Mouse (Mus musculus): ENCODE data around the gene Dnase2a. TPM values are rescaled to one million over a fixed set of nuclear protein-coding genes. Genes with fewer than 3 reads are reported as not detected.

Dnase2a gene
- polyA plus RNA-seq, 1 experiment, result 27.5 TPM

GRCm38 (mm10) chr8:84915269-84915668, 6.9 kb downstream of the Dnase2a start:
- Histone ChIP-seq H3K27me3 (ENCODE audit: control insufficient read depth, insufficient read depth, low read length, poor library complexity, severe bottlenecking) (no peaks in the 10 kb centered on the region), H3K9ac (ENCODE audit: low read depth, poor library complexity, severe bottlenecking) (no peak overlapping the region), H3K36me3 (ENCODE audit: control insufficient read depth, insufficient read depth, low read length, poor library complexity, severe bottlenecking) (peaks cover 12% of the 10 kb centered on the region), H3K4me1 (ENCODE audit: control insufficient read depth, insufficient read depth, low read length) (peaks cover 3% of the 10 kb centered on the region), H3K4me3 (ENCODE audit: low read depth, low read length) (no peak overlapping the region), H3K27ac (ENCODE audit: insufficient read depth, low read length) (peak overlapping the region; percentile 99), H3K9me3 (replicated peaks; ENCODE audit: control insufficient read depth, insufficient read depth, low read length, poor library complexity, severe bottlenecking) (peaks cover 8% of the 10 kb centered on the region; the same call in 1 of the 2 replicates)
- TF ChIP-seq POLR2A (IDR thresholded peaks at IDR 0.05; ENCODE audit: insufficient read depth, low read length) (no peak), EP300 (IDR thresholded peaks at IDR 0.05; ENCODE audit: insufficient read depth, low read depth, low read length) (peak; percentile 91), CTCF (IDR thresholded peaks at IDR 0.05; ENCODE audit: low read depth, low read length) (no peak)

GRCm38 (mm10) chr8:84917781-84918180, 9.4 kb downstream of the Dnase2a start:
- TF ChIP-seq POLR2A (IDR thresholded peaks at IDR 0.05; ENCODE audit: insufficient read depth, low read length) (no peak), CTCF (IDR thresholded peaks at IDR 0.05; ENCODE audit: low read depth, low read length) (no peak), EP300 (IDR thresholded peaks at IDR 0.05; ENCODE audit: insufficient read depth, low read depth, low read length) (no peak)
- Histone ChIP-seq H3K4me3 (ENCODE audit: low read depth, low read length) (peak overlapping the region; percentile 11), H3K27me3 (ENCODE audit: control insufficient read depth, insufficient read depth, low read length, poor library complexity, severe bottlenecking) (no peaks in the 10 kb centered on the region), H3K4me1 (ENCODE audit: control insufficient read depth, insufficient read depth, low read length) (peaks cover 3% of the 10 kb centered on the region), H3K9ac (ENCODE audit: low read depth, poor library complexity, severe bottlenecking) (peak overlapping the region; percentile 21), H3K27ac (ENCODE audit: insufficient read depth, low read length) (no peak overlapping the region), H3K9me3 (replicated peaks; ENCODE audit: control insufficient read depth, insufficient read depth, low read length, poor library complexity, severe bottlenecking) (peaks cover 8% of the 10 kb centered on the region; the same call in 1 of the 2 replicates), H3K36me3 (ENCODE audit: control insufficient read depth, insufficient read depth, low read length, poor library complexity, severe bottlenecking) (peaks cover 20% of the 10 kb centered on the region)

GRCm38 (mm10) chr8:84918646-84919045, 10.3 kb downstream of the Dnase2a start:
- Histone ChIP-seq H3K4me3 (ENCODE audit: low read depth, low read length) (peak overlapping the region; percentile 24; the same call in 1 of the 2 replicates), H3K9me3 (replicated peaks; ENCODE audit: control insufficient read depth, insufficient read depth, low read length, poor library complexity, severe bottlenecking) (peaks cover 8% of the 10 kb centered on the region; the same call in 1 of the 2 replicates), H3K9ac (ENCODE audit: low read depth, poor library complexity, severe bottlenecking) (peak overlapping the region; percentile 21; the same call in 1 of the 2 replicates), H3K36me3 (ENCODE audit: control insufficient read depth, insufficient read depth, low read length, poor library complexity, severe bottlenecking) (peaks cover 20% of the 10 kb centered on the region), H3K27ac (ENCODE audit: insufficient read depth, low read length) (no peak overlapping the region), H3K27me3 (ENCODE audit: control insufficient read depth, insufficient read depth, low read length, poor library complexity, severe bottlenecking) (no peaks in the 10 kb centered on the region), H3K4me1 (ENCODE audit: control insufficient read depth, insufficient read depth, low read length) (peaks cover 3% of the 10 kb centered on the region)
- TF ChIP-seq POLR2A (IDR thresholded peaks at IDR 0.05; ENCODE audit: insufficient read depth, low read length), result no peak
- TF ChIP-seq EP300 (IDR thresholded peaks at IDR 0.05; ENCODE audit: insufficient read depth, low read depth, low read length), result no peak
- no peak for TF ChIP-seq CTCF (IDR thresholded peaks at IDR 0.05; ENCODE audit: low read depth, low read length)

- no peaks in the 10 kb centered on the region for H3K27me3 ChIP-seq (ENCODE audit: control insufficient read depth, insufficient read depth, low read length, poor library complexity, severe bottlenecking)
- no peak for TF ChIP-seq CTCF (IDR thresholded peaks at IDR 0.05; ENCODE audit: low read depth, low read length)
- TF ChIP-seq POLR2A (IDR thresholded peaks at IDR 0.05; ENCODE audit: insufficient read depth, low read length), result no peak
- TF ChIP-seq EP300 (IDR thresholded peaks at IDR 0.05; ENCODE audit: insufficient read depth, low read depth, low read length), result no peak
Measured at GRCm38 (mm10) chr8:84921596-84921995, 13.2 kb downstream of the Dnase2a start.

GRCm38 (mm10) chr8:84925557-84925956, 17.2 kb downstream of the Dnase2a start:
- Histone ChIP-seq H3K36me3 (ENCODE audit: control insufficient read depth, insufficient read depth, low read length, poor library complexity, severe bottlenecking) (peaks cover 9% of the 10 kb centered on the region), H3K27ac (ENCODE audit: insufficient read depth, low read length) (no peak overlapping the region), H3K4me1 (ENCODE audit: control insufficient read depth, insufficient read depth, low read length) (no peaks in the 10 kb centered on the region), H3K9me3 (replicated peaks; ENCODE audit: control insufficient read depth, insufficient read depth, low read length, poor library complexity, severe bottlenecking) (no peaks in the 10 kb centered on the region), H3K27me3 (ENCODE audit: control insufficient read depth, insufficient read depth, low read length, poor library complexity, severe bottlenecking) (no peaks in the 10 kb centered on the region), H3K4me3 (ENCODE audit: low read depth, low read length) (no peak overlapping the region), H3K9ac (ENCODE audit: low read depth, poor library complexity, severe bottlenecking) (no peak overlapping the region)
- TF ChIP-seq CTCF (IDR thresholded peaks at IDR 0.05; ENCODE audit: low read depth, low read length) (no peak), POLR2A (IDR thresholded peaks at IDR 0.05; ENCODE audit: insufficient read depth, low read length) (no peak), EP300 (IDR thresholded peaks at IDR 0.05; ENCODE audit: insufficient read depth, low read depth, low read length) (no peak)

More at GRCm38 (mm10) chr8:84921596-84921995, 13.2 kb downstream of the Dnase2a start:
- Histone ChIP-seq H3K27ac (ENCODE audit: insufficient read depth, low read length) (no peak overlapping the region), H3K4me1 (ENCODE audit: control insufficient read depth, insufficient read depth, low read length) (peaks cover under 1% of the 10 kb centered on the region), H3K4me3 (ENCODE audit: low read depth, low read length) (no peak overlapping the region), H3K36me3 (ENCODE audit: control insufficient read depth, insufficient read depth, low read length, poor library complexity, severe bottlenecking) (peaks cover 16% of the 10 kb centered on the region), H3K9ac (ENCODE audit: low read depth, poor library complexity, severe bottlenecking) (no peak overlapping the region), H3K9me3 (replicated peaks; ENCODE audit: control insufficient read depth, insufficient read depth, low read length, poor library complexity, severe bottlenecking) (no peaks in the 10 kb centered on the region)

GRCm38 (mm10) chr8:84927513-84927912, 19.2 kb downstream of the Dnase2a start:
- no peak overlapping the region for H3K9ac ChIP-seq (ENCODE audit: low read depth, poor library complexity, severe bottlenecking)
- H3K4me3 ChIP-seq (ENCODE audit: low read depth, low read length), result no peak overlapping the region
- H3K9me3 ChIP-seq (replicated peaks; ENCODE audit: control insufficient read depth, insufficient read depth, low read length, poor library complexity, severe bottlenecking), result no peaks in the 10 kb centered on the region
- no peaks in the 10 kb centered on the region for H3K36me3 ChIP-seq (ENCODE audit: control insufficient read depth, insufficient read depth, low read length, poor library complexity, severe bottlenecking)
- no peaks in the 10 kb centered on the region for H3K4me1 ChIP-seq (ENCODE audit: control insufficient read depth, insufficient read depth, low read length)
- H3K27ac ChIP-seq (ENCODE audit: insufficient read depth, low read length), result no peak overlapping the region
- H3K27me3 ChIP-seq (ENCODE audit: control insufficient read depth, insufficient read depth, low read length, poor library complexity, severe bottlenecking), result no peaks in the 10 kb centered on the region
- TF ChIP-seq CTCF (IDR thresholded peaks at IDR 0.05; ENCODE audit: low read depth, low read length) (no peak), POLR2A (IDR thresholded peaks at IDR 0.05; ENCODE audit: insufficient read depth, low read length) (no peak), EP300 (IDR thresholded peaks at IDR 0.05; ENCODE audit: insufficient read depth, low read depth, low read length) (no peak)
